Mouse (Mus musculus) stomach, postnatal 0 days (tissue): ENCODE data around the gene Hs6st2. TPM values are rescaled to one million over a fixed set of nuclear protein-coding genes. Genes with fewer than 3 reads are reported as not detected.

Experiments used
- ATAC-seq: fragments of 200-750 bp; cut with Nextera tagmentation; 2 replicates; pipeline ENCODE4 v1.8.0; 2017; ENCODE audit not compliant: low FRiP score, low TSS enrichment
- DNase-seq: peaks from one replicate; pipeline ENCODE4 v3.0.0-alpha.2; 2016; ENCODE audit warnings: low spot score
- H3K27ac ChIP-seq: fragments of 300-500 bp; sonication (generic); replicated peaks from 2 replicates; pipeline ENCODE4 v1.5.1; 2014; ENCODE audit warnings: mild to moderate bottlenecking, control low read depth
- H3K27me3 ChIP-seq: fragments of 300-500 bp; sonication (generic); 2 replicates; pipeline ENCODE4 v1.6.1; 2014; ENCODE audit warnings: low read length; ENCODE audit not compliant: control insufficient read depth, insufficient read depth
- H3K36me3 ChIP-seq: fragments of 300-500 bp; sonication (generic); 2 replicates; pipeline ENCODE4 v1.6.1; 2014; ENCODE audit warnings: low read length, mixed read lengths; ENCODE audit not compliant: control insufficient read depth, insufficient read depth
- H3K4me1 ChIP-seq: fragments of 300-500 bp; sonication (generic); replicated peaks from 2 replicates; pipeline ENCODE4 v1.6.1; 2014; ENCODE audit warnings: antibody characterized with exemption; ENCODE audit not compliant: control insufficient read depth, insufficient read depth
- H3K4me2 ChIP-seq: fragments of 300-500 bp; sonication (generic); replicated peaks from 2 replicates; pipeline ENCODE4 v1.6.1; 2014; ENCODE audit warnings: low read depth, mild to moderate bottlenecking, control low read depth, moderate library complexity
- H3K4me3 ChIP-seq: fragments of 300-500 bp; sonication (generic); 2 replicates; pipeline ENCODE4 v1.5.1; 2014; ENCODE audit warnings: low read depth, low read length, control low read depth
- H3K9ac ChIP-seq: fragments of 300-500 bp; sonication (generic); 2 replicates; pipeline ENCODE4 v1.6.1; 2014; ENCODE audit warnings: mild to moderate bottlenecking, low read length, control low read depth, mixed read lengths
- H3K9me3 ChIP-seq: fragments of 300-500 bp; sonication (generic); 2 replicates; pipeline ENCODE4 v1.6.1; 2016; ENCODE audit warnings: low read length; ENCODE audit not compliant: control insufficient read depth
- CTCF ChIP-seq: IDR thresholded peaks from 2 replicates; pipeline ENCODE4 v1.5.1; 2016; ENCODE audit warnings: antibody characterized with exemption, low read depth, mild to moderate bottlenecking, moderate library complexity
- EP300 ChIP-seq: optimal IDR thresholded peaks from 2 replicates; pipeline ENCODE3; 2016; ENCODE audit warnings: antibody characterized with exemption
- WGBS: fragments of 180-500 bp; shearing (Covaris S2); extraction: QIAGEN DNeasy Blood & Tissue Kit; methylation state at CpG from one replicate; pipeline ENCODE4 v1.1.7; 2014; 5-methylcytosine and 5-hydroxymethylcytosine counted together
- polyA plus RNA-seq: library from polyadenylated mRNA; unstranded; fragments of >200 nt; fragmentation: Nextera tagmentation; extraction: Ambion mirVana; gene quantifications from 2 replicates; pipeline ENCODE4 v1.2.1, GENCODE M21; 2015

The Hs6st2 gene
- polyA plus RNA-seq, 1 experiment from 2014 or later, result 1.1 TPM

- H3K27me3 ChIP-seq, result no peaks in the 10 kb centered on the region
- no peak for ATAC-seq
- H3K4me2 ChIP-seq, result no peak overlapping the region
- WGBS, result 70% methylated on average over 1 of the region's 1 CpGs
- TF ChIP-seq EP300 (no peak), CTCF (no peak)
- H3K4me1 ChIP-seq, result no peaks in the 10 kb centered on the region
- no peak for DNase-seq
- H3K9me3 ChIP-seq, result no peaks in the 10 kb centered on the region
- H3K36me3 ChIP-seq, result no peaks in the 10 kb centered on the region
- no peak overlapping the region for H3K27ac ChIP-seq
- H3K4me3 ChIP-seq, result no peak overlapping the region
- H3K9ac ChIP-seq, result no peak overlapping the region
Observed at GRCm38 (mm10) chrX:51505691-51506090, 176.0 kb downstream of the Hs6st2 start.

GRCm38 (mm10) chrX:51503781-51504471 lies 177.7 kb downstream of the Hs6st2 start:
- H3K9me3 ChIP-seq, result no peaks in the 10 kb centered on the region
- H3K27me3 ChIP-seq, result no peaks in the 10 kb centered on the region
- H3K4me3 ChIP-seq, result no peak overlapping the region
- H3K4me2 ChIP-seq, result no peak overlapping the region
- 54% methylated on average over 7 of the region's 7 CpGs for WGBS
- no peaks in the 10 kb centered on the region for H3K36me3 ChIP-seq
- H3K4me1 ChIP-seq, result no peaks in the 10 kb centered on the region
- DNase-seq (no peak), ATAC-seq (no peak)
- TF ChIP-seq EP300 (no peak), CTCF (no peak)
- no peak overlapping the region for H3K9ac ChIP-seq
- no peak overlapping the region for H3K27ac ChIP-seq

GRCm38 (mm10) chrX:51497831-51498230 lies 183.8 kb downstream of the Hs6st2 start:
- 56% methylated on average over 1 of the region's 1 CpGs for WGBS
- Histone ChIP-seq H3K9me3 (no peaks in the 10 kb centered on the region), H3K27me3 (no peaks in the 10 kb centered on the region), H3K27ac (no peak overlapping the region), H3K9ac (no peak overlapping the region), H3K4me3 (no peak overlapping the region), H3K36me3 (no peaks in the 10 kb centered on the region), H3K4me1 (no peaks in the 10 kb centered on the region), H3K4me2 (no peak overlapping the region)
- DNase-seq (no peak), ATAC-seq (no peak)
- TF ChIP-seq CTCF, result peak; percentile 70
- TF ChIP-seq EP300, result no peak

DNA sequence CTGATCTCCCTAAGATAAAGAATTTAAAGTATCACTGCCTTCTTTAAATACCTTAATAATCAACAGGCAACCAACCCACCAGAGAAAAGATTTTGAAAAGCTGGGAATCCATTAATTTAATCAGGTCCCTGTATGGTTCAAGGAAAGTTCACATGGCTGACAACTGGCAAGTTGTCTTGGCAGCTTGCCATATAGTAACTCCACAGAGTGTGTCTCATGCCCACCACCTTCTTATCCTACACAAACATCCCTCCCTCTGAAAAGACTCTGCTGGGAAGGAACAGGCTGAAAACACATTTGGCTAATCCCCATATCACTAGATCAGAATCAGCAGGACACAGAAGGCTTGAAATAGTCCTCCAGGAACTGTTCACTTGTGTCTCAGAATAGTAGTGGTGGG lies 193.3 kb downstream of the Hs6st2 start:
- TF ChIP-seq EP300 (no peak), CTCF (no peak)
- no peak overlapping the region for H3K9ac ChIP-seq
- ATAC-seq, result no peak
- no peaks in the 10 kb centered on the region for H3K36me3 ChIP-seq
- H3K9me3 ChIP-seq, result no peaks in the 10 kb centered on the region
- H3K4me1 ChIP-seq, result no peaks in the 10 kb centered on the region
- no peak overlapping the region for H3K27ac ChIP-seq
- H3K4me3 ChIP-seq, result no peak overlapping the region
- H3K27me3 ChIP-seq, result no peaks in the 10 kb centered on the region
- DNase-seq, result no peak
- no peak overlapping the region for H3K4me2 ChIP-seq

GRCm38 (mm10) chrX:51469411-51469810 lies 212.2 kb downstream of the Hs6st2 start:
- Histone ChIP-seq H3K4me3 (no peak overlapping the region), H3K4me2 (no peak overlapping the region), H3K4me1 (no peaks in the 10 kb centered on the region), H3K27ac (no peak overlapping the region), H3K27me3 (no peaks in the 10 kb centered on the region), H3K9me3 (no peaks in the 10 kb centered on the region), H3K9ac (no peak overlapping the region), H3K36me3 (no peaks in the 10 kb centered on the region)
- TF ChIP-seq CTCF (no peak), EP300 (no peak)
- ATAC-seq (no peak), DNase-seq (no peak)
- WGBS, result 92% methylated on average over 4 of the region's 4 CpGs

DNA sequence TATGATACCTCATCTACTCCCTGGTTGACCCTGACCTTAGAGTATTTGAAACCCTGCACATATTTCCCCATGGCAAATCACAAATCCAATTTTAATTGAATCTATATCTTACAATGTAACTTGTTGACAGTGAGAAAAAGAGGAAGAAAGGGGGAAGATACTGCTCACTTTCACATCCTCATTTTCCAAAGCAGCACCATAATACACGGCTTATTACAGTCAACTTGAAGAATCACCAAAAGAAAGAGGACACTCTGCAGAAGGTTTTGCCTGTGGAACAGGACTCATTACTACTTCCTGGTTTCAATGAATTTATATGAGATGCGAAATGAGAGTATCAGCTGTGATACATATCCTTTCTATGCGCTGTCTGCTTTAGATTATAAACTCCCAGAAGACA lies 220.2 kb downstream of the Hs6st2 start:
- DNase-seq (no peak), ATAC-seq (no peak)
- H3K27ac ChIP-seq, result no peak overlapping the region
- H3K36me3 ChIP-seq, result no peaks in the 10 kb centered on the region
- no peaks in the 10 kb centered on the region for H3K4me1 ChIP-seq
- no peak overlapping the region for H3K4me2 ChIP-seq
- no peaks in the 10 kb centered on the region for H3K27me3 ChIP-seq
- no peak for TF ChIP-seq EP300
- TF ChIP-seq CTCF, result no peak
- no peak overlapping the region for H3K9ac ChIP-seq
- H3K4me3 ChIP-seq, result no peak overlapping the region
- 76% methylated on average over 3 of the region's 3 CpGs for WGBS
- no peaks in the 10 kb centered on the region for H3K9me3 ChIP-seq
